Mouse (Mus musculus): ENCODE results near the gene Tcea3.

- TF ChIP-seq POLR2A (IDR thresholded peaks at IDR 0.05; ENCODE audit: low read depth, low read length) (no peak), CTCF (conservative IDR thresholded peaks at IDR 0.05; ENCODE audit: insufficient read depth, insufficient read length, low read depth, low read length) (no peak)
Measured at GRCm38 (mm10) chr4:136291692-136292091, 44.2 kb downstream of the Tcea3 start.

Measured in kidney, adult 2 months (tissue).